Mouse (Mus musculus): ENCODE data around the gene Dtd2. TPM values are rescaled to one million over a fixed set of nuclear protein-coding genes. Genes with fewer than 3 reads are reported as not detected.

The Dtd2 gene
- polyA plus RNA-seq, 1 experiment from 2014 or later: 16.4 TPM

DNA sequence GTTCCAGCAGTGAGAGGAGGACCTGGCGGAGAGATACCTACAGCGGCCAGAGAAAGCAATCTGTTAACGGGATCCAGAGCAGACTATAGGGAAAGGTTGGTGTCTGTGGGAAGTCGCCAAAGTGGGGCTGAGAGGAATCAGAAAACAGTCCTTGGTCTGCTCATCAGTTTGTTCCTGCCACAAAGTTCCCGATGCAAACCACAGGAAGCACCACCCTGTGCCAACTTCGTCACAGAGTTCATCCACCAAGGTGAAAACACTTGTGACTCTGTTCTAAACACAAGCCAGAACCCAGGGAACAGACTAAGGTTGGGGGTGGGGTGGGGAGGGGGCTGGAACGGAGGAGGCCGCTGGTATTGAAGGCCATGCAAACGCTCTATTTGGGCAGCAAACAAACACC, 29.8 kb downstream of the Dtd2 start:
- no peaks in the 10 kb centered on the region for H3K36me3 ChIP-seq
- H3K9ac ChIP-seq (replicated peaks): no peak overlapping the region
- no peak overlapping the region for H3K4me3 ChIP-seq
- ATAC-seq (replicated peaks): no peak
- H3K4me1 ChIP-seq: 0 out of 2 replicates have a peak, but pooled peaks cover 3% of the 10 kb centered on the region
- no peaks in the 10 kb centered on the region for H3K27me3 ChIP-seq
- WGBS: 78% methylated on average over 9 of the region's 9 CpGs
- no peak overlapping the region for H3K27ac ChIP-seq (replicated peaks)
- no peak overlapping the region for H3K4me2 ChIP-seq (replicated peaks)
- H3K9me3 ChIP-seq: no peaks in the 10 kb centered on the region

DNA sequence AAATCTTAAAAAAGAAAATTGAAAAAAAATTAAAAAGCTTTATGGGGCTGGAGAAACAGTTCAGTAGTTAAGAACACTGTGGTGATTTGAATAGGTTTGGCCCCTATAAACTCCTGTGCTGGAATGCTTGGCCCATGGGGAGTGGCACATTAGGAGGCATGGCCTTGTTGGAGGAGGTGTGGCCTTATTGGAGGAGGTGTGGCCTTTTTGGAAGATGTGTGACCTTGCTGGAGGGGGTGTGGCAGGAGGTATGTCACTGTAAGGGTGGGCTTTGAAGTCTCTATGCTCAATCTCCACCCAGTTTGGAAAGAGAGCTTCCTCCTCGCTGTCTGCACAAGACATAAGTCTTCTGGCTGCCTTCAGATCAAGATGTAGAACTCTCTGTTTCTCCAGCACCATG, 31.9 kb downstream of the Dtd2 start:
- Histone ChIP-seq H3K36me3 (no peaks in the 10 kb centered on the region), H3K9ac (replicated peaks) (no peak overlapping the region)
- no peak for ATAC-seq (replicated peaks)

DNA sequence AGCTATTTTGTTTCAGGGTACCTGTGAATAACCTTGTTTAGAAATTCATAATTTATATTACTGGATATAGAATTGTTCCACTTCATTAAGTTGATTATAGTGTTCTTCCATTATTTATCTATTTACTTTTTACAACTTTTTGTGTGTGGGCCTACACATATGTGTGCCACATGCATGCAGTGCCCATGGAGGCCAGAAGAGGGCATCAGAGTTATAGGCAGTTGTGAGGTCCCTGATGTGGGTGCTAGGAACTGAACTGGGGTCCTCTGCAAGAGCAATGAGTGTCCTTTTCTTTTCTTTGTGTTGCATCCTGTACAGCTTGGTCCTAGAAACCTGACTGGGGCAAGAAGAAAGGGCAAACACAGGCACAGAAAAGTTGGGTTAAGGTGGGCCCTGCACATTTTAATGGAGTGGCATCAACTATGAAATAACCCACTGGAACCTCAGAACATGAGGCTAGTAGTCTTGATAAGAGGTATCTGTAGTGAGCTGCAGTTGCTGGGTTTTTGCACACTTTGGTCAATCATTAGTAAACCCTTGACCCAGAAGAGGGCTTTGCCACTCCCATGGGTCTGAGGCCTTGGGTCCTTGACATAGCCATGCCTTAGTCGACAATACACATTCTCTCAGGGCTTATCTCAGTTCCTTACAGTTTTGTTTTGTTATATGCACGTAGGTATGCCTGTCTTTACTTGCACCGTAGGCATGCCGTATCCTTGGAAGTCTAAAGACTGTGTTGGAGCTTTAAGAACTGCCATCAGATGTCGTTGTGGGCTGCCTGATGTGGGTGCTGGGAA, 33.8 kb downstream of the Dtd2 start:
- 93% methylated on average over 5 of the region's 5 CpGs for WGBS
- Histone ChIP-seq H3K27ac (replicated peaks) (no peak overlapping the region), H3K36me3 (no peaks in the 10 kb centered on the region), H3K9me3 (no peaks in the 10 kb centered on the region), H3K4me3 (no peak overlapping the region), H3K4me2 (replicated peaks) (no peak overlapping the region), H3K9ac (replicated peaks) (no peak overlapping the region), H3K27me3 (no peaks in the 10 kb centered on the region), H3K4me1 (peaks cover 16% of the 10 kb centered on the region)
- no peak for ATAC-seq (replicated peaks)

More for the DNA sequence above, 31.9 kb downstream of the Dtd2 start:
- no peak overlapping the region for H3K4me2 ChIP-seq (replicated peaks)
- H3K27ac ChIP-seq (replicated peaks): no peak overlapping the region
- no peaks in the 10 kb centered on the region for H3K27me3 ChIP-seq
- WGBS: 82% methylated on average over 1 of the region's 1 CpGs
- H3K9me3 ChIP-seq: no peaks in the 10 kb centered on the region
- peaks cover 16% of the 10 kb centered on the region for H3K4me1 ChIP-seq
- no peak overlapping the region for H3K4me3 ChIP-seq

DNA sequence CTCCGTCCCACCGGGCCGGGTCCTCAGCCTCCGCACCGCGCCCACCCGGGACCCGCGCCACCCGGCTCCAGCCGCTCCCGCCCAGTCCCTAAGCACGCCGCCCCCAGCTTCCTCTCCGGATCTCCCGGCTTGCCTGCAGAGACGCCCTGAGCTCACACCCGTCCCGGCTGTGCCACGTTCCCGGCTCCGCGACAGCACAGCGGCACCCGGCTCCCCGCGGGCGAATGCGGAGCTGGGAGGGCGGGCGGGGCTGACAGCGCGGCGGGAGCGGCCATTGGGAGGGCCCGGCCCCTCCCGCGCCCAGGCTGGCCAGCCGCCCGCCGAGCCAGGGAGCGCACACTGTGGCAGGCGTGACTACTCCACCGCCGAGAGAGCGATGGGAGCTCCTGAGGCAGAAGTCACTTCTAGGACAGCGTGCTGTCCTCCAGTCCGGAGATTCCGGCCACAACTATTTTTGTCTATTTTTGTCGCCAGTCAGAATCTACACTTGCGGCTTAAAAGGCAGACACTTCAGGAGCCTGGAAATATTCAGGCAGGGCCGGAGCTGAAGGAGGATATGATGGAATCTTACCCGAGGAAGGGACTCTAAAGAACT, 35.1 kb downstream of the Dtd2 start, which contains the start of gene Heatr5a:
TSS of gene Heatr5a (minus strand) at position 252 of the 595 bp plus-strand sequence.
- peak within 1 kb of the TSS; percentile 79 for H3K4me3 ChIP-seq
- peak within 1 kb of the TSS; percentile 72 for H3K9ac ChIP-seq (replicated peaks)
- WGBS: under 1% methylated on average over 53 of the region's 53 CpGs
- H3K27me3 ChIP-seq: no peaks in the 10 kb centered on the region
- no peaks in the 10 kb centered on the region for H3K36me3 ChIP-seq
- H3K4me2 ChIP-seq (replicated peaks): peak within 1 kb of the TSS; percentile 68
- peak within 1 kb of the TSS; percentile 86 for H3K27ac ChIP-seq (replicated peaks)
- no peaks in the 10 kb centered on the region for H3K9me3 ChIP-seq
- peak; percentile 98 for ATAC-seq (replicated peaks)
- peaks cover 16% of the 10 kb centered on the region for H3K4me1 ChIP-seq

DNA sequence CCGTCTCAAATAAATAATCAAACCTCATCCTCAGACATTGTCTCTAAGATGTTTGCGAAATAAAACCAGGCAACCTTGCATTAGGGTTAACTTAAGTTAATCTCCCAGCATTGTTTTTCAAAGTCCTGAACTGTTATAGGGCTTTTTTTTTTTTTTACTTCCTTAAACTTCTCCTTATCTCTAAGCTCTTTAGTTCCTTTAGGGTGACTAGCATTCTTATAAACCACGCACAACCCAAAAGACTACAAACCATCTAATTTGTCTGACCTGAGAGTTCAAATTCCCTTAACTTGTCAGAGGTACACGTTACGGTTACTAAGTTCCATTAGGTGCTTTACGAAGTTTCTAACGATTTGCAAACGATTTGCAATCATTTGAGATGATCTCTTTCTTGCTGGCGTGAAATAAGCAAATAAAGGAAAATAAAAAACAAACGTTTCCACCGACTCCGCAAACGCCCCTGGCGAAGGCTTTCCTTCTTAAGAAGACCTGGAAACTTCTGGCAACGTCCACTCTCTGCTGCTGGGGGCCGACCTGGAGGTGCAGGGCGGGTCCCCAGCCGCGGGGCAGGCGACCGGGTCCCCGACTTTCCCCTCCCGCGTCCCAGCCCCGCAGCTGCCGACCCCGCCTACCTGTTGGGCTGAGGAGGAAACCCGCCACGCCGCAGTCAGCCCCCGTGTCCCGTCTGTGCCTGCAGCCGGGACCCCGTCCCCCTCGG, 35.8 kb downstream of the Dtd2 start:
- peaks cover 16% of the 10 kb centered on the region for H3K4me1 ChIP-seq
- H3K9me3 ChIP-seq: no peaks in the 10 kb centered on the region
- no peaks in the 10 kb centered on the region for H3K36me3 ChIP-seq
- H3K9ac ChIP-seq (replicated peaks): peak overlapping the region; percentile 72
- peak overlapping the region; percentile 79 for H3K4me3 ChIP-seq
- H3K4me2 ChIP-seq (replicated peaks): peak overlapping the region; percentile 68
- no peak for ATAC-seq (replicated peaks)
- H3K27me3 ChIP-seq: no peaks in the 10 kb centered on the region
- peak overlapping the region; percentile 86 for H3K27ac ChIP-seq (replicated peaks)
- WGBS: under 1% methylated on average over 35 of the region's 35 CpGs

DNA sequence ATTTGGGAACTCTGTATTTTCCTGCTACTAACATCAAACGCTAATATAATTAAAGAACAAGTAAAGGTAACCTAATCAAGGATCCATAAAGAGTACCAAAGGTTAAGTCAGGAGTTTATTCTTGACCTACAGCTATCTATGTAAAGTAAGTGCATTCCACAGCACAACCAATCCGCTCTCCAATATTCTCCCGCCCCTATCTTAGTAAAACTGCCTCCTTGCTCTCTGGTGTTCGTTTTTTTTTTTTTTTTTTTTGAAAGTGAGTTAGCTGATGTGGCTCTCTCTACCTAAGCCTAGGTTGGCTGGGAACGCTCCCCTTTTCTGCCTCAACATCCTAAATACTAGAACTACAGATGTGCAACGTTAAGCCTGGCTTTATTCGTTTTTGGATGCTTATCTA, 36.4 kb downstream of the Dtd2 start:
- H3K9me3 ChIP-seq: no peaks in the 10 kb centered on the region
- H3K27me3 ChIP-seq: no peaks in the 10 kb centered on the region
- no peaks in the 10 kb centered on the region for H3K36me3 ChIP-seq
- H3K4me2 ChIP-seq (replicated peaks): peak overlapping the region; percentile 68
- WGBS: 29% methylated on average over 7 of the region's 7 CpGs
- peaks cover 16% of the 10 kb centered on the region for H3K4me1 ChIP-seq
- H3K9ac ChIP-seq (replicated peaks): no peak overlapping the region
- no peak for ATAC-seq (replicated peaks)
- peak overlapping the region; percentile 79 for H3K4me3 ChIP-seq
- H3K27ac ChIP-seq (replicated peaks): no peak overlapping the region

DNA sequence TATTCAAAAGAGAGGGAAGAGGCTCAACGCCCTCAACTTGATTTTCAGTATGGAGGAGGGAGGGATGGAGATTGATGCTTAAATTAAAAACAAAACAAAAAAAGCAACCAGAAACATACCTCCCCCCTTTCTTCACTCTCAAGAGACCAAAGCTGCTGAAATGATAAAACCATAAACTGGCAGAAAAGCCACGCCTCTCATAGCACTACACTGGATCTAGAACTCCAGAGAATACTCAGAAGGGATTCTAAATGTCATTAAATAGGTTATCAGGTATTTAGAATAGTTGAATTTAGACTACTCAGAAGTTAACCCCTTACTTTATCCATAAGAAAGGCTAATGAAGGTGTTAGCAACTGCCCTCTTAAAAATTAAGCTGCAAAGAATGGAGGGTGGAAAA, 37.2 kb downstream of the Dtd2 start:
- ATAC-seq (replicated peaks): no peak
- WGBS: 91% methylated on average over 2 of the region's 2 CpGs

GRCm38 (mm10) chr12:51967915-51968595, 38.2 kb downstream of the Dtd2 start:
- peaks cover 16% of the 10 kb centered on the region for H3K4me1 ChIP-seq
- no peak overlapping the region for H3K27ac ChIP-seq (replicated peaks)
- H3K27me3 ChIP-seq: no peaks in the 10 kb centered on the region
- no peak overlapping the region for H3K9ac ChIP-seq (replicated peaks)
- H3K4me3 ChIP-seq: no peak overlapping the region
- no peak for ATAC-seq (replicated peaks)
- no peak overlapping the region for H3K4me2 ChIP-seq (replicated peaks)
- WGBS: 85% methylated on average over 9 of the region's 9 CpGs
- no peaks in the 10 kb centered on the region for H3K36me3 ChIP-seq
- H3K9me3 ChIP-seq: no peaks in the 10 kb centered on the region

More for the DNA sequence above, 37.2 kb downstream of the Dtd2 start:
- H3K27me3 ChIP-seq: no peaks in the 10 kb centered on the region
- H3K4me3 ChIP-seq: no peak overlapping the region
- H3K4me2 ChIP-seq (replicated peaks): no peak overlapping the region
- no peak overlapping the region for H3K9ac ChIP-seq (replicated peaks)
- H3K9me3 ChIP-seq: no peaks in the 10 kb centered on the region
- no peaks in the 10 kb centered on the region for H3K36me3 ChIP-seq
- H3K27ac ChIP-seq (replicated peaks): no peak overlapping the region
- peaks cover 16% of the 10 kb centered on the region for H3K4me1 ChIP-seq

DNA sequence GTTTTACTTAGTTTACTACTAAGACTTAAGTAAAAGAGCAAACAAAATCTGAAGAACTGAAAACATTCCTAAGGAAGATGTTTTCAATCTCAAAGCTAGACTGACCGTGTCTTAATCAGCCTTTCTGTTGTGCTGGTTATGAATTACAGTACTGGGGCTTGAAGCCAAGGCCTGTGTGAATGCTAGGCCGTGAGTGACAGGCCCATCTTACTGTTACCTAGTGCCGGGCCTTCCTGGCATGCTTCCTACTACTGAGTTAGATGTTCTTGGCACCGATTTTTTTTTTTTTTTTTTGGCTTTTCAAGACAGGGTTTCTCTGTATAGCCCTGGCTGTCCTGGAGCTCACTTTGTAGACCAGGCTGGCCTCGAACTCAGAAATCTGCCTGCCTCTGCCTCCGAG, 48.7 kb downstream of the Dtd2 start:
- no peaks in the 10 kb centered on the region for H3K27me3 ChIP-seq
- WGBS: 66% methylated on average over 6 of the region's 6 CpGs
- H3K9ac ChIP-seq (replicated peaks): no peak overlapping the region
- H3K36me3 ChIP-seq: peaks cover 10% of the 10 kb centered on the region; the same call in 1 of the 2 replicates
- H3K4me1 ChIP-seq: no peaks in the 10 kb centered on the region
- H3K27ac ChIP-seq (replicated peaks): no peak overlapping the region
- no peak for ATAC-seq (replicated peaks)
- no peaks in the 10 kb centered on the region for H3K9me3 ChIP-seq
- no peak overlapping the region for H3K4me3 ChIP-seq
- H3K4me2 ChIP-seq (replicated peaks): no peak overlapping the region

DNA sequence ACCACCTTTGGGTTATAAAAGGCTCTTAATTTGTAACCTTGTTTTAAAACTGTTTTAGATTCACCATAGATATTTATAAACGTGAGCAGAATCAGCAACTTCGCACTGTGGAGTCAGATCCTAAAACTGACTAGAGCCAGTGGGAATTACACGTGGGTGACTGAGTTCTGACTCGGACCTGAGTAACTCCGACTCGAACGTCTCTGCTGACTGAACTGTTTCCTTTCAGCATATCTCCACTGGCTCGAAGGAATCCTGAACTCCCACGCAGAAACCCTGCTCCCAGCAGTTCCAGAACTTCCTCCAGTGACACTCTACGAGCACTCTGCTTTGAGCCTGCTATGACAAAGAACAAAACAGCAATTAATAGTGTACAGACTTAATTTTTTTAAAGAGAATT, 54.0 kb downstream of the Dtd2 start:
- WGBS: 83% methylated on average over 10 of the region's 10 CpGs
- no peak overlapping the region for H3K4me3 ChIP-seq
- no peak for ATAC-seq (replicated peaks)
- H3K27ac ChIP-seq (replicated peaks): no peak overlapping the region
- H3K36me3 ChIP-seq: peaks cover 33% of the 10 kb centered on the region
- no peaks in the 10 kb centered on the region for H3K9me3 ChIP-seq
- H3K4me2 ChIP-seq (replicated peaks): no peak overlapping the region
- no peaks in the 10 kb centered on the region for H3K4me1 ChIP-seq
- no peak overlapping the region for H3K9ac ChIP-seq (replicated peaks)
- no peaks in the 10 kb centered on the region for H3K27me3 ChIP-seq

DNA sequence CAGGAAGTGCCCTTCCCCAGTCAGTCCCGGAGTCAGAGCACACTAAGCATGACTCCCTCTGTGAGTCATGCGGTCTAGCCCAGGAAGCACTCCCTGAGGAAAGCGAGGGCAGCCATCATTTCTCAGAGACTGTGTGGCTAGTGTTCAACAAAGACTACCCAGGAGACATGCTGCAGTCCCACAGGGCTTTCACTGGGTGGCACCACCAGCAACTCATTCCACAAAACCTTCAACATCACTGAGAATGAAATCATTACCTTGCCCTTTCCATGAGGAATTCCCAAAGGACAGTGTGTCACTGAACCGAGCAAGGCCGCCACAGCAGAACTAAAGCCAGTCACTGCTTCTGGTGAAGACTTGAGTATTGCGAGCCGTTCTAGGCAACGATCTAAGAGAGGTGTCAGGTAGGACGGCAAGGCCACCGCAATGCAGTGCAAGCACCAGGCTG, 58.8 kb downstream of the Dtd2 start:
- ATAC-seq (replicated peaks): no peak
- 91% methylated on average over 10 of the region's 10 CpGs for WGBS
- H3K4me3 ChIP-seq: no peak overlapping the region
- H3K4me1 ChIP-seq: peaks cover 3% of the 10 kb centered on the region; the same call in 1 of the 2 replicates
- no peak overlapping the region for H3K9ac ChIP-seq (replicated peaks)
- no peaks in the 10 kb centered on the region for H3K9me3 ChIP-seq
- peaks cover 26% of the 10 kb centered on the region for H3K36me3 ChIP-seq
- H3K27me3 ChIP-seq: no peaks in the 10 kb centered on the region
- no peak overlapping the region for H3K27ac ChIP-seq (replicated peaks)
- no peak overlapping the region for H3K4me2 ChIP-seq (replicated peaks)
